Mouse (Mus musculus): ENCODE data around the gene Ric8b. TPM values are rescaled to one million over a fixed set of nuclear protein-coding genes. Genes with fewer than 3 reads are reported as not detected.

The Ric8b gene
- 31.0 and 37.0 TPM in 2 replicates for polyA plus RNA-seq (2016; fragmentation: Nextera tagmentation; extraction: Ambion mirVana)

DNA sequence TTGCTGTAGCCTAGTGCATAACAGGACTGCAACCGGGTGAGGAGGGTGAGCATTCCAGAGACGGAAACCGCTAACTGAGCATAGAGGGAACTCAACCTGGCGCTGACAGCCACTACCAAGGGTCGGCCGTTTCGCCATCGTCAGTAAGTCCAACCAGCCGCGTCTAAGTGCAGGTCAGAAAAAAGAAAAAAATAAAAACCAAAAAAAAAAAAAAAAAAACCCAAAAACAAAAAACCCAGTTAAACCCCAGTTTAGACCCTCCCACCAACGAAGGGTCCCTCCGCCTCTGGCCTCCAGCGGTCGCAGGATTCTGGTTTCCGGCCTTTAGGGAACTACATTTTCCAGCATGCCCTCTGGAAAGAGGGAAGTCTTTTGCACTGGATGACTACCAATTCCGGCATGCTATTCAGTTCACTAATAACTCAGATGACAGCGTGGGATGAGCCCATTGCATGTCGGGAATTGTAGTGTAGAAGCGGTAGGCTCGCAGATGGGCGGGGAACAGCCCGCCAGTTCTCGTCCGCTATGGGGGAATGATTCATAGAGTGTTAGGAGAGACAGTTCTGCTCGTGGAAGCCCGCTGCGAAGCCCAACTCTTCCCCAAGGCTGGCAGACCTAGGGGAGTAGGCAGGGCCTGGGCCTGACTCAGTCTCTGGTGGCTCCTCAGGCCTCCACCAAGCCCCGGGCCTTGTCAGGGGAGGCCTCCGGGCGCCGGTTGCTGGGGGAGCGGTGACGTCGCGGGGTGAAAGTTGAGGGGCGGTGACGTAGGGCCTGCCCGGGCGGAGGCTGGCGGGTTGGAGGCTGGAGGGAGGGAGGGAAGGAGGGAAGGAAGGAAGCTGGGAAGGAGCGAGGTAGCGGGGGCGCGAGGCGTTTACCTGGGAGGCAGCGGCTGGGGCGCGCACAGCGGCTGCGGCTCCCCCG lies at the start of gene Ric8b:
Gene Ric8b (plus strand): TSS at position 807 of the 921 bp plus-strand sequence.
- Histone ChIP-seq H3K9ac (peak within 1 kb of the TSS; percentile 88), H3K4me3 (replicated peaks) (peak within 1 kb of the TSS; percentile 81), H3K9me3 (no peaks in the 10 kb centered on the region), H3K27me3 (peaks cover 15% of the 10 kb centered on the region), H3K4me1 (peaks cover 23% of the 10 kb centered on the region), H3K4me2 (peak within 1 kb of the TSS; percentile 86), H3K27ac (peak within 1 kb of the TSS; percentile 94), H3K36me3 (replicated peaks) (no peaks in the 10 kb centered on the region)
- peak; percentile 97 for ATAC-seq (ENCODE audit: low FRiP score)
- under 1% methylated on average over 47 of the region's 51 CpGs for WGBS

DNA sequence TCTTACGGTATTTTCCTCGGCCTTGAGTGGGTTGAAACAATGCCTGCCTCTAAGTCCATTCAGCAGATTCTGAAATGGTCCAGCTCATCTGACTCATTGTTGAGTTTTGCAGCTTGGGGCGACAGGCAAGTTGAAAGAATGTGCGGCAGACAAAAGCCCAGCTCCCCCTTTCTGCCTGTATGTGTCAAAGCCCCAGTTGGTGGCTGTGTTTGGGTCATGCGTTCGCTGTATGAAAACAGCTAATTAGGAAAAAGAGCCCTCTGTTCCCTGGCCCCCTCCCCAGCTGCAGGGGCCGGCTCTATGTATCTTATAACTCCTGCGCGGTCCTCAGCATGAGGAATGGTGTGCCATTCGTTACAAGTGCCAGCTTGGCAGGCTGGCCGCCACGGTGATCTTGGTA lies 46.1 kb upstream of the Ric8b start:
- Histone ChIP-seq H3K4me3 (replicated peaks) (no peak overlapping the region), H3K4me1 (peaks cover 12% of the 10 kb centered on the region), H3K4me2 (peak overlapping the region; percentile 32), H3K27me3 (peaks cover 50% of the 10 kb centered on the region), H3K36me3 (replicated peaks) (peaks cover 24% of the 10 kb centered on the region), H3K9me3 (no peaks in the 10 kb centered on the region), H3K27ac (no peak overlapping the region), H3K9ac (no peak overlapping the region)
- ATAC-seq (ENCODE audit: low FRiP score) = peak; percentile 85; the same call in 1 of the 2 replicates
- 6% methylated on average over 12 of the region's 12 CpGs for WGBS

DNA sequence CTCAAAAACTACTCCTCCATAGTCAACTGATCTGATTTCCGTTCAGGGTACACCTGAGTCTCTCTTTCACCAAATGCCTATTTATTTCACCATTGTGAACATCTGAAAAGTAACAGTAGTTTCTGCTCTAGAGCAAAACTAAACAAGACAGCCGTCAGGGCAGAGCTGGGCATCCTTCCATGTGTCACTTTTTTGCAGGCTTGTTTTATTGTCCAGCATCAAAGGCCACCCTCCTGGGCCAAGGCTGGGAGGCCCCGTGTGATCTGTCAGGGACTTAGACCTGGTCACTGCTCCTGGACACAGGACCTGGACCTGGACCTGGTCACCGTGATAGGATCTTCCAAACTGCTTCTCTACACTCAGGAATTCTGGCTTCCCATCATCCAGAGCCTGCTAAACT lies 45.5 kb upstream of the Ric8b start:
- Histone ChIP-seq H3K9me3 (no peaks in the 10 kb centered on the region), H3K27ac (no peak overlapping the region), H3K4me1 (peaks cover 12% of the 10 kb centered on the region), H3K27me3 (peaks cover 46% of the 10 kb centered on the region), H3K4me2 (peak overlapping the region; percentile 32; the same call in 1 of the 2 replicates), H3K36me3 (replicated peaks) (peaks cover 24% of the 10 kb centered on the region), H3K4me3 (replicated peaks) (no peak overlapping the region), H3K9ac (no peak overlapping the region)
- WGBS = 56% methylated on average over 4 of the region's 4 CpGs
- ATAC-seq (ENCODE audit: low FRiP score) = no peak

DNA sequence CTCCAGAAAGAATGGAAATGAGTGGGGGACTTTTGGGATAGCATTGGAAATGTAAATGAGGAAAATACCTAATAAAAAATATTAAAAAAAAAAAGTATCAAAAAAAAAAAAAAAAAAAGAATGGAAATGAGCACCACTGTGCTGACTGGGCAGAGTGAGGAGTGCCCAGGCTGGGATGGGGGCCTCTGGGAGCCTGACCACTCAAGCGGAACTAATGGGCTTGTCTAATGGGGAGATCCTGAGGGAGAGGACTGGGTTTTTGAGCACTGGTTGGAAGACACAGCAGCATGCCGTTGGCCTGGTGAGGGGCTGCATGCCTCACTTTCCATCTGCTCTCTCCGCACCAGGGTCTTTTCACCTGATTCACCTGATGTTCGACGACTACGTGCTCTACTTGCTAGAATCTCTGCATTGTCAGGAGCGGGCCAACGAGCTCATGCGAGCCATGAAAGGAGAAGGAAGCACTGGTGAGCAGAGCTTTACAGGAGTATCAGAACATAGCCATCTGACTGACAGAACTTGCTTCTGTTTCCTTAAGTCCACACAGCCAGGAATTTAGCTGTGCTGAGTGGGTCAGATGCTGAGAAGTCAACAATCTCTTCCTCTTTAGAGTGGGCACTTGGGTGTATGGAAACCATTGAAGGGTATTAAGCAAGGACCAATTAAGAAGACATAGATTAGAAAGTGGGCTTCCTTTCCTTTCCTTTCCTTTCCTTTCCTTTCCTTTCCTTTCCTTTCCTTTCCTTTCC lies 37.4 kb upstream of the Ric8b start:
- no peak overlapping the region for H3K27ac ChIP-seq
- no peak for ATAC-seq (ENCODE audit: low FRiP score)
- peaks cover 6% of the 10 kb centered on the region for H3K36me3 ChIP-seq (replicated peaks)
- no peaks in the 10 kb centered on the region for H3K27me3 ChIP-seq
- H3K4me1 ChIP-seq = peaks cover 4% of the 10 kb centered on the region; the same call in 1 of the 2 replicates
- no peak overlapping the region for H3K4me2 ChIP-seq
- WGBS = 61% methylated on average over 9 of the region's 9 CpGs
- no peaks in the 10 kb centered on the region for H3K9me3 ChIP-seq
- no peak overlapping the region for H3K9ac ChIP-seq
- no peak overlapping the region for H3K4me3 ChIP-seq (replicated peaks)

DNA sequence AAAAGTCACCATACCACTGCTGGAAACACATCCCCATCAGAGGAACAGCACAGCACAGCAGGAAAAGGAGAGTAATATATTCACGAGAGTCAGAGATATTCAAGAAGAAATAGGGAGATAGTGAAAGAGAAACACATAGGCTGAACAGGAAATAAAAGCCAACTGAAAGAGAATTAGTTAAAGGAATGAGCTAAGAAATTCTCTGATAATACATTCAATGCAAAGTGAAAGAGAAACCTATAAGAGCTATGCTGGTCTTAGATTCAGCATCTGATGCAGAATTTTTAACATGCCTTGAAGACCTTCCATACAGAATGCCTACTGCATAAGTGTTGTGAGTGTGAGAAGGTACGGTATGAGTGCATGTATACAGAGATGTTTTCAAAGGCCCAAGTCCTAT lies 34.9 kb upstream of the Ric8b start:
- H3K4me1 ChIP-seq = peaks cover 4% of the 10 kb centered on the region; the same call in 1 of the 2 replicates
- no peak overlapping the region for H3K4me2 ChIP-seq
- H3K4me3 ChIP-seq (replicated peaks) = no peak overlapping the region
- peaks cover 6% of the 10 kb centered on the region for H3K36me3 ChIP-seq (replicated peaks)
- WGBS = 89% methylated on average over 2 of the region's 2 CpGs
- no peak overlapping the region for H3K9ac ChIP-seq
- no peak overlapping the region for H3K27ac ChIP-seq
- H3K27me3 ChIP-seq = peaks cover 9% of the 10 kb centered on the region
- no peaks in the 10 kb centered on the region for H3K9me3 ChIP-seq
- ATAC-seq (ENCODE audit: low FRiP score) = no peak

DNA sequence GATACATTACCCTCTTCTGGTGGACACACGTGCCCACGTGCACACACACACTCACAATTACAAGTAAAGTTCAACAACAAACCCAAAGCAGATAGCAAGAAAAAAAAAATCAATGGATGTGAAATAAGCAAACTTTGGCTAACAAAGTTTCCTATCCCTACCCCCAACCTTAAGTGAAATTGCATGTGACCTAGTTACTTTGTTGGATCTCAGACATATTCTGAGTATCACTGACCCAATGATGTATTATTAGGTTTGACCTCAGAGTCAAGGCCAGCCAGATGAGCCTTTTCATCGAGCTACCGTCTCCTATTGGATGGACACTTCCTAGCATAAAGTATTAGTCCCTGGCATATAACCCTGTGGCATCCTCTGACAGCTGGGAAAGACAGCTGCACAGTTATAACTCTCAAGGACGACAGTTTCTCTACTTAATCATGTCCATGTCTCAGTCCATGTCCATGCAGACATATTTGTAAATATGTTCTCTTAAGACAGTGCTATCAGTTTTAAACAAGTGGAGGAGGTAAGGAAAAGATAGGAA lies 32.0 kb upstream of the Ric8b start:
- 79% methylated on average over 5 of the region's 5 CpGs for WGBS
- H3K36me3 ChIP-seq (replicated peaks) = peaks cover 6% of the 10 kb centered on the region

DNA sequence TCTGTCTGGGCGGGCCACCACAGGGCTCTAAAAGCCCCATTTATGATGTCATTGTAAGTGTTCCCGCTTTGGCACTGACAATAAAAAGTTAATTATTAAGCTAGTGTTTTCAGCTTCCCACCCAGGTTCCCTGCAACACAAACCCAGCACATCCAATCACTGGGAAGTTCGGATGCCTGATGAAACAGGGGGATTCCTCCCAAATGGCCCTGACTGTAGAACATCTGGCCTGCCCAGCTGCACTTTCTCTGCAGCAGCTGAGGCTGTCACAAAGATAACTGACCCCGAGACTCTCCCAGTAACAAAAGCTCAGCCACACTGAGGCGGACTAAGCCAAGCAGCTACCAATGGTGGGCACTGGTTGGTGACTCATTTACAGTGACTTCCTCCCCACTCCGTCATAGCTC lies 31.2 kb upstream of the Ric8b start:
- no peak overlapping the region for H3K9ac ChIP-seq
- H3K27ac ChIP-seq = no peak overlapping the region
- peaks cover 14% of the 10 kb centered on the region for H3K4me1 ChIP-seq
- H3K9me3 ChIP-seq = no peaks in the 10 kb centered on the region
- peaks cover 28% of the 10 kb centered on the region for H3K27me3 ChIP-seq
- H3K4me3 ChIP-seq (replicated peaks) = no peak overlapping the region
- no peak overlapping the region for H3K4me2 ChIP-seq
- ATAC-seq (ENCODE audit: low FRiP score) = no peak
- 29% methylated on average over 6 of the region's 6 CpGs for WGBS
- peaks cover 6% of the 10 kb centered on the region for H3K36me3 ChIP-seq (replicated peaks)

More for the DNA sequence above, 32.0 kb upstream of the Ric8b start:
- H3K4me2 ChIP-seq = no peak overlapping the region
- H3K4me1 ChIP-seq = peaks cover 14% of the 10 kb centered on the region
- no peak for ATAC-seq (ENCODE audit: low FRiP score)
- H3K27me3 ChIP-seq = peaks cover 24% of the 10 kb centered on the region
- H3K9ac ChIP-seq = no peak overlapping the region
- no peaks in the 10 kb centered on the region for H3K9me3 ChIP-seq
- H3K27ac ChIP-seq = no peak overlapping the region
- no peak overlapping the region for H3K4me3 ChIP-seq (replicated peaks)

DNA sequence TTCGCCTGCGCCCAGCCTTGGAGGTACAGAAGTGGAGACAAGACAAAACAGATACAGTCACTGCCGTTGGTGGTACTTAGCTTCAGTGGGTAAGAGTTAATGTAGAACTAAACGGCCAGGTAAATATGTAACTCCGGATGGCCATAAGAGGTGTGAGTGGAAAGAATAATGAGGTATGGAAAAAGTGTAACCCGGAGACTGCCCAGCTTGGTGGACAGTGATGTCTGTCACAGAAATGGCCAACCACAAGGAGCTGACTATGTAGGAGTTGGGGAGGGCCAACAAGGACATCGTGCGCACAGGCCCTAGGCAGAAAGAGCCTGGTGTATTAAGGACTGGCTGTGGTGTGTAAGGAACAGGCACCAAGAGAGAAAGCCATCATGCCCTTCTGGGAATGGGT lies 30.6 kb upstream of the Ric8b start:
- Histone ChIP-seq H3K9ac (no peak overlapping the region), H3K9me3 (no peaks in the 10 kb centered on the region), H3K27me3 (peaks cover 33% of the 10 kb centered on the region), H3K27ac (no peak overlapping the region), H3K4me2 (no peak overlapping the region), H3K4me1 (peaks cover 14% of the 10 kb centered on the region), H3K4me3 (replicated peaks) (no peak overlapping the region), H3K36me3 (replicated peaks) (peaks cover 4% of the 10 kb centered on the region)
- no peak for ATAC-seq (ENCODE audit: low FRiP score)
- WGBS = 90% methylated on average over 8 of the region's 8 CpGs

DNA sequence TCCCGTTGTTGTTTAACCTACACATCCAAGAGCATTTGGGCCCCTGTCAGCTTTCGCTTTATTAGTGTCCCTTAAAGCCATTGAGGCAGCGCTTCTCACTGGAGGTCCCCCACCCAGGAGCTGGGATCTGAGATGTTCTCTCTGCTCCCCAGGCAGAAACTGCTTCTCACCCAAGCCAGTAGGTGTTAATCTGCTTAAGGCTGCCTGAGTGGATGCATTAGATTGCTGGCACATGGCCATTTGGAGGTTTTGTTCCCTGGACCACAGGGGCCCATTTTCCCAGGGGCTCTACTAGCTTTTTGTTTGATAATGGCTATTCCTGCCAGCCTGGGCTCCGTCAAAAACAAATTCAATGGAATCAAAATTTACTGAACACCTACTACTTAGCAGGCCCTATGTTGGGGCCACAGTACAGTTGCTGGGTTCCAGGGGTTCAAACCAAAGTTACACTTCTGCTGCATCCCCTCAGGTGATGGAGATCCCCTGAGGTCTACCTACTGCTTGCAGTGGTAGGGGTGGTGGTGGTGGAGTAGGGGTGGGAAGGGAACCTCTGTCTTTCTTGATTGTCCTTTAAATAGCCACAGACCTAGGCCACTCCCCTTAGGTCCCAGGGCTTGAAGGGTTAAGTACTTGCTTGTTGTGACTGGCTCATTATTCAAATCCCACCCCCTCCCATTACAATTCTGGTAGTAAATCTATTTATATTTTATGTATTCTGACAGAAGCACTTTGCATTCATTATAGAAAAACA lies 28.1 kb upstream of the Ric8b start:
- peaks cover 36% of the 10 kb centered on the region for H3K27me3 ChIP-seq
- peak; percentile 53; the same call in 1 of the 2 replicates for ATAC-seq (ENCODE audit: low FRiP score)
- 22% methylated on average over 4 of the region's 4 CpGs for WGBS
- no peaks in the 10 kb centered on the region for H3K9me3 ChIP-seq
- H3K4me3 ChIP-seq (replicated peaks) = no peak overlapping the region
- H3K4me1 ChIP-seq = peaks cover 14% of the 10 kb centered on the region
- H3K9ac ChIP-seq = no peak overlapping the region
- H3K36me3 ChIP-seq (replicated peaks) = peaks cover 2% of the 10 kb centered on the region
- no peak overlapping the region for H3K4me2 ChIP-seq
- no peak overlapping the region for H3K27ac ChIP-seq

DNA sequence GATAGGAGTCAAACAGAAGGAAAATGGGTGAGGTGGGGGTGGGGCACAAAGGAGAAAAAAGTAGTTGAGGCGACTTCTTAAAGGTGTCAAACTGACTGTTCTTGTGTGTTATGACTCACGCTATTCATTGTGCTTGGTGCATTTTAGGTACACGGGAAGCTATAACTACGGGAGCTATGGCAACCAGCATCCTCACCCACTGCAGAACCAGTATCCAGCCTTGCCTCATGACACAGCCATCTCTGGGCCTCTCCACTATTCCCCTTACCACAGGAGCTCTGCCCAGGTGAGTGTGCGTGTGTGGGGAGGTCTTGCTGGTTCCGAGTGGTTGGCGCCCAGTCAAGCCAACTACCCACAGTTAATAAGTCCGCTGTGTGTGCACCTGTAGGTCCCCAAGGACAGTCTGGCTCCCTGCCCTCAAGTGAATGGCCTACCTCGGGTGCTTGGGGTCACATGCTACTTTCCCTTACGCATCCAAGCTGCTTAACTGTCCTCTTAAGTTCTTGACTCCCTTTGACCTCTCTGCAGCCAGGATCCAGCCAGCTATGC lies 21.5 kb upstream of the Ric8b start:
- Histone ChIP-seq H3K9me3 (no peaks in the 10 kb centered on the region), H3K27me3 (peaks cover 16% of the 10 kb centered on the region; the same call in 1 of the 2 replicates), H3K4me2 (no peak overlapping the region), H3K4me1 (no peaks in the 10 kb centered on the region; the same call in 1 of the 2 replicates), H3K36me3 (replicated peaks) (peaks cover 61% of the 10 kb centered on the region), H3K27ac (no peak overlapping the region), H3K9ac (no peak overlapping the region), H3K4me3 (replicated peaks) (no peak overlapping the region)
- no peak for ATAC-seq (ENCODE audit: low FRiP score)
- 93% methylated on average over 10 of the region's 10 CpGs for WGBS
